Mouse (Mus musculus): Measurements from ENCODE around the gene Rgsl1. TPM values are rescaled to one million over a fixed set of nuclear protein-coding genes. Genes with fewer than 3 reads are reported as not detected.

Gene Rgsl1
- polyA plus RNA-seq, 1 experiment from 2014 or later, result 4.4 TPM

- Histone ChIP-seq H3K79me2 (ENCODE audit: inconsistent target) (no peaks in the 10 kb centered on the region), H3K4me3 (ENCODE audit: inconsistent target) (no peak overlapping the region), H3K36me3 (ENCODE audit: inconsistent target) (peaks cover 12% of the 10 kb centered on the region), H3K27ac (no peak overlapping the region)
- 94% methylated on average over 5 of the region's 8 CpGs for WGBS (ENCODE audit: missing documents)
Measured at GRCm38 (mm10) chr1:153766298-153766697, 77.6 kb downstream of the Rgsl1 start.

GRCm38 (mm10) chr1:153764136-153764535, 79.8 kb downstream of the Rgsl1 start:
- H3K4me3 ChIP-seq (ENCODE audit: inconsistent target), result no peak overlapping the region
- H3K79me2 ChIP-seq (ENCODE audit: inconsistent target), result no peaks in the 10 kb centered on the region
- H3K36me3 ChIP-seq (ENCODE audit: inconsistent target), result peaks cover 34% of the 10 kb centered on the region
- no peak overlapping the region for H3K27ac ChIP-seq
- 83% methylated on average over 11 of the region's 11 CpGs for WGBS (ENCODE audit: missing documents)

- Histone ChIP-seq H3K27ac (peak overlapping the region; percentile 99), H3K36me3 (ENCODE audit: inconsistent target) (peaks cover 25% of the 10 kb centered on the region), H3K4me3 (ENCODE audit: inconsistent target) (peak overlapping the region; percentile 97), H3K79me2 (ENCODE audit: inconsistent target) (peaks cover 65% of the 10 kb centered on the region)
- WGBS (ENCODE audit: missing documents), result 72% methylated on average over 25 of the region's 25 CpGs
Measured at GRCm38 (mm10) chr1:153753725-153754464, 90.0 kb downstream of the Rgsl1 start.

- H3K36me3 ChIP-seq (ENCODE audit: inconsistent target), result peaks cover 14% of the 10 kb centered on the region; the same call in 1 of the 2 replicates
- 1% methylated on average over 6 of the region's 6 CpGs for WGBS (ENCODE audit: missing documents)
- peak overlapping the region; percentile 97 for H3K4me3 ChIP-seq (ENCODE audit: inconsistent target)
- peak overlapping the region; percentile 99 for H3K27ac ChIP-seq
- H3K79me2 ChIP-seq (ENCODE audit: inconsistent target), result peaks cover 53% of the 10 kb centered on the region
Measured at GRCm38 (mm10) chr1:153752521-153752920, 91.4 kb downstream of the Rgsl1 start.

- peaks cover 49% of the 10 kb centered on the region for H3K79me2 ChIP-seq (ENCODE audit: inconsistent target)
- 3% methylated on average over 12 of the region's 13 CpGs for WGBS (ENCODE audit: missing documents)
Measured at GRCm38 (mm10) chr1:153751763-153752301, 92.1 kb downstream of the Rgsl1 start.

GRCm38 (mm10) chr1:153750054-153750453, 93.9 kb downstream of the Rgsl1 start:
- H3K27ac ChIP-seq, result peak overlapping the region; percentile 82
- WGBS (ENCODE audit: missing documents), result 56% methylated on average over 6 of the region's 6 CpGs
- H3K36me3 ChIP-seq (ENCODE audit: inconsistent target), result peaks cover 14% of the 10 kb centered on the region; the same call in 1 of the 2 replicates
- H3K4me3 ChIP-seq (ENCODE audit: inconsistent target), result no peak overlapping the region
- H3K79me2 ChIP-seq (ENCODE audit: inconsistent target), result peaks cover 32% of the 10 kb centered on the region

More at GRCm38 (mm10) chr1:153751763-153752301, 92.1 kb downstream of the Rgsl1 start:
- Histone ChIP-seq H3K36me3 (ENCODE audit: inconsistent target) (peaks cover 14% of the 10 kb centered on the region; the same call in 1 of the 2 replicates), H3K4me3 (ENCODE audit: inconsistent target) (peak overlapping the region; percentile 97), H3K27ac (peak overlapping the region; percentile 99)

GRCm38 (mm10) chr1:153749211-153749801, 94.6 kb downstream of the Rgsl1 start, which contains the start of gene Rnasel:
Gene Rnasel, plus strand, starts transcription at chr1:153749426.
- Histone ChIP-seq H3K27ac (peak within 1 kb of the TSS; percentile 82), H3K79me2 (ENCODE audit: inconsistent target) (peaks cover 25% of the 10 kb centered on the region), H3K4me3 (ENCODE audit: inconsistent target) (peak within 1 kb of the TSS; percentile 30), H3K36me3 (ENCODE audit: inconsistent target) (peaks cover 6% of the 10 kb centered on the region; the same call in 1 of the 2 replicates)
- under 1% methylated on average over 18 of the region's 18 CpGs for WGBS (ENCODE audit: missing documents)

- Histone ChIP-seq H3K36me3 (ENCODE audit: inconsistent target) (no peaks in the 10 kb centered on the region), H3K4me3 (ENCODE audit: inconsistent target) (peak overlapping the region; percentile 30), H3K27ac (peak overlapping the region; percentile 82), H3K79me2 (ENCODE audit: inconsistent target) (peaks cover 17% of the 10 kb centered on the region)
- 0% methylated on average over 1 of the region's 1 CpGs for WGBS (ENCODE audit: missing documents)
Measured at GRCm38 (mm10) chr1:153748549-153748948, 95.4 kb downstream of the Rgsl1 start.

GRCm38 (mm10) chr1:153747861-153748530, 95.9 kb downstream of the Rgsl1 start:
- H3K36me3 ChIP-seq (ENCODE audit: inconsistent target), result no peaks in the 10 kb centered on the region
- H3K27ac ChIP-seq, result peak overlapping the region; percentile 82
- WGBS (ENCODE audit: missing documents), result 31% methylated on average over 12 of the region's 12 CpGs
- H3K79me2 ChIP-seq (ENCODE audit: inconsistent target), result peaks cover 11% of the 10 kb centered on the region
- H3K4me3 ChIP-seq (ENCODE audit: inconsistent target), result peak overlapping the region; percentile 30

- WGBS (ENCODE audit: missing documents), result 4% methylated on average over 12 of the region's 12 CpGs
- Histone ChIP-seq H3K4me3 (ENCODE audit: inconsistent target) (no peak overlapping the region), H3K27ac (no peak overlapping the region), H3K79me2 (ENCODE audit: inconsistent target) (no peaks in the 10 kb centered on the region), H3K36me3 (ENCODE audit: inconsistent target) (no peaks in the 10 kb centered on the region)
Measured at GRCm38 (mm10) chr1:153746728-153747127, 97.2 kb downstream of the Rgsl1 start.

- Histone ChIP-seq H3K4me3 (ENCODE audit: inconsistent target) (no peak overlapping the region), H3K79me2 (ENCODE audit: inconsistent target) (no peaks in the 10 kb centered on the region), H3K36me3 (ENCODE audit: inconsistent target) (no peaks in the 10 kb centered on the region), H3K27ac (no peak overlapping the region)
- WGBS (ENCODE audit: missing documents), result 87% methylated on average over 13 of the region's 14 CpGs
Measured at GRCm38 (mm10) chr1:153746119-153746670, 97.7 kb downstream of the Rgsl1 start.

GRCm38 (mm10) chr1:153742374-153743155, 101.4 kb downstream of the Rgsl1 start:
- Histone ChIP-seq H3K36me3 (ENCODE audit: inconsistent target) (no peaks in the 10 kb centered on the region), H3K27ac (no peak overlapping the region), H3K79me2 (ENCODE audit: inconsistent target) (no peaks in the 10 kb centered on the region), H3K4me3 (ENCODE audit: inconsistent target) (no peak overlapping the region)
- 45% methylated on average over 11 of the region's 11 CpGs for WGBS (ENCODE audit: missing documents)

- no peak overlapping the region for H3K4me3 ChIP-seq (ENCODE audit: inconsistent target)
- WGBS (ENCODE audit: missing documents), result 90% methylated on average over 18 of the region's 18 CpGs
Measured at GRCm38 (mm10) chr1:153741551-153742316, 102.2 kb downstream of the Rgsl1 start.

More at GRCm38 (mm10) chr1:153741551-153742316, 102.2 kb downstream of the Rgsl1 start:
- Histone ChIP-seq H3K27ac (no peak overlapping the region), H3K79me2 (ENCODE audit: inconsistent target) (no peaks in the 10 kb centered on the region), H3K36me3 (ENCODE audit: inconsistent target) (no peaks in the 10 kb centered on the region)
